Mouse (Mus musculus) erythroblast, embryonic 14.5 days (primary cell): ENCODE results near the gene Rcor1.

Experiments
- GATA1 ChIP-seq: IDR thresholded peaks from 2 replicates; pipeline ENCODE4 v1.6.1; 2012; ENCODE audit warnings: low read length, inconsistent platforms, mixed read lengths
- TAL1 ChIP-seq: IDR thresholded peaks from 3 replicates; pipeline ENCODE4 v1.6.1; 2012; ENCODE audit warnings: low read length, inconsistent platforms, mixed read lengths

GRCm38 (mm10) chr12:110998092-110998491 is 41.1 kb upstream of the Rcor1 start:
- TF ChIP-seq GATA1: no peak
- TF ChIP-seq TAL1: no peak
